Mouse (Mus musculus): Measurements from ENCODE around the gene T. TPM values are rescaled to one million over a fixed set of nuclear protein-coding genes. Genes with fewer than 3 reads are reported as not detected.

Gene T
- polyA plus RNA-seq, 1 experiment, result 0.26 TPM

GRCm38 (mm10) chr17:8432179-8432800 lies 1.9 kb upstream of the T start:
- DNase-seq (ENCODE audit: extremely low spot score in 1 of 2, low spot score in 1 of 2), result no peak

- DNase-seq (ENCODE audit: extremely low spot score in 1 of 2, low spot score in 1 of 2), result peak in 1 of 2 experiments; percentile 9
Measured at GRCm38 (mm10) chr17:8433121-8433977, 874 bp upstream of the T start.

- DNase-seq (ENCODE audit: extremely low spot score in 1 of 2, low spot score in 1 of 2), result no peak
Measured at GRCm38 (mm10) chr17:8436184-8436583, 2.0 kb downstream of the T start.

- no peak for DNase-seq (ENCODE audit: extremely low spot score in 1 of 2, low spot score in 1 of 2)
Measured at GRCm38 (mm10) chr17:8444062-8444461, 9.8 kb downstream of the T start.

- no peak for DNase-seq (ENCODE audit: extremely low spot score in 1 of 2, low spot score in 1 of 2)
Measured at GRCm38 (mm10) chr17:8447676-8448192, 13.5 kb downstream of the T start.

GRCm38 (mm10) chr17:8448324-8448723 lies 14.1 kb downstream of the T start:
- DNase-seq (ENCODE audit: extremely low spot score in 1 of 2, low spot score in 1 of 2), result no peak

GRCm38 (mm10) chr17:8455196-8455595 lies 21.0 kb downstream of the T start:
- no peak for DNase-seq (ENCODE audit: extremely low spot score in 1 of 2, low spot score in 1 of 2)

- DNase-seq (ENCODE audit: extremely low spot score in 1 of 2, low spot score in 1 of 2), result no peak
Measured at GRCm38 (mm10) chr17:8455601-8456000, 21.4 kb downstream of the T start.

- no peak for DNase-seq (ENCODE audit: extremely low spot score in 1 of 2, low spot score in 1 of 2)
Measured at GRCm38 (mm10) chr17:8456856-8457460, 22.7 kb downstream of the T start.

GRCm38 (mm10) chr17:8461568-8461967 lies 27.3 kb downstream of the T start:
- DNase-seq (ENCODE audit: extremely low spot score in 1 of 2, low spot score in 1 of 2), result peak in 1 of 2 experiments; percentile 74

- peak in 1 of 2 experiments; percentile 86 for DNase-seq (ENCODE audit: extremely low spot score in 1 of 2, low spot score in 1 of 2)
Measured at GRCm38 (mm10) chr17:8463482-8464128, 29.4 kb downstream of the T start.

GRCm38 (mm10) chr17:8467771-8468170 lies 33.5 kb downstream of the T start:
- DNase-seq (ENCODE audit: extremely low spot score in 1 of 2, low spot score in 1 of 2), result no peak

- DNase-seq (ENCODE audit: extremely low spot score in 1 of 2, low spot score in 1 of 2), result peak; percentile 63 to 97
Measured at GRCm38 (mm10) chr17:8468716-8469344, 34.6 kb downstream of the T start.

GRCm38 (mm10) chr17:8478554-8478953 lies 44.3 kb downstream of the T start:
- DNase-seq (ENCODE audit: extremely low spot score in 1 of 2, low spot score in 1 of 2), result peak in 1 of 2 experiments; percentile 39

- DNase-seq (ENCODE audit: extremely low spot score in 1 of 2, low spot score in 1 of 2), result no peak
Measured at GRCm38 (mm10) chr17:8479493-8480128, 45.4 kb downstream of the T start.

- no peak for DNase-seq (ENCODE audit: extremely low spot score in 1 of 2, low spot score in 1 of 2)
Measured at GRCm38 (mm10) chr17:8481797-8482196, 47.6 kb downstream of the T start.

- no peak for DNase-seq (ENCODE audit: extremely low spot score in 1 of 2, low spot score in 1 of 2)
Measured at GRCm38 (mm10) chr17:8482876-8483275, 48.7 kb downstream of the T start.

GRCm38 (mm10) chr17:8484246-8484645 lies 50.0 kb downstream of the T start:
- no peak for DNase-seq (ENCODE audit: extremely low spot score in 1 of 2, low spot score in 1 of 2)

GRCm38 (mm10) chr17:8485146-8485545 lies 50.9 kb downstream of the T start:
- no peak for DNase-seq (ENCODE audit: extremely low spot score in 1 of 2, low spot score in 1 of 2)

- DNase-seq (ENCODE audit: extremely low spot score in 1 of 2, low spot score in 1 of 2), result peak; percentile 96 to 97
Measured at GRCm38 (mm10) chr17:8487824-8488223, 53.6 kb downstream of the T start.

All from frontal cortex, adult 2 months (tissue).